Mouse (Mus musculus) embryonic fibroblast, embryonic 13.5 days (primary cell): ENCODE measurements around the gene Cdc42ep2.

ENCODE experiments used
- CTCF ChIP-seq: IDR thresholded peaks from 2 replicates; pipeline ENCODE4 v1.5.1; 2011; ENCODE audit warnings: mild to moderate bottlenecking, control low read depth, low read length, moderate library complexity, borderline replicate concordance; ENCODE audit not compliant: insufficient read depth
- POLR2A ChIP-seq: IDR thresholded peaks from 2 replicates; pipeline ENCODE4 v1.6.1; 2011; ENCODE audit warnings: low read depth, mild to moderate bottlenecking, control low read depth, low read length, moderate library complexity

DNA sequence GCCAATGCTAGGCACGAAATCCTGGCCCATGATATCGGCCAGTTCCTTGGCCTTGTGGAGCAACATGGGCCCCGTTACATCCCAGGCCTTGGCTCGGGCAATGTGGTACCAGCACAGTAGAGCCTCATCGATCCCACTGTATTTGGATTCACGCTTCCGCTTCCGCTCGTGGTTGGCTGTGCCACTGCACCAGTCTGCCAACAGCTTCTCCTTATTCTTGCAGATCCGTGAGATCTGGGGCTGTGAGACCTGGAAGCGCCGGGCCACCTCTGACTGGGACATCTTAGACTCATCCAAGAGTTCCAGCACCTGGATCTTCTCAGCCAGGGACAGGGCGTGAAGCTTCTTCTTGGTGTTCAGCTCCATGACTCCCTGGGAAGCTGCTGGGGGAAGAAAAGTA lies 31.9 kb downstream of the Cdc42ep2 start:
- TF ChIP-seq CTCF = no peak
- TF ChIP-seq POLR2A = no peak
